Mouse (Mus musculus): ENCODE results near the gene Myrip. TPM values are rescaled to one million over a fixed set of nuclear protein-coding genes. Genes with fewer than 3 reads are reported as not detected.

Myrip gene
- total RNA-seq (2023) = 1 to 10 TPM in 1 of 2 experiments, not detected in 1; 1.1 TPM

GRCm38 (mm10) chr9:120301213-120301612 is at the start of gene Myrip:
Gene Myrip, plus strand, starts transcription at chr9:120301513.

DNA sequence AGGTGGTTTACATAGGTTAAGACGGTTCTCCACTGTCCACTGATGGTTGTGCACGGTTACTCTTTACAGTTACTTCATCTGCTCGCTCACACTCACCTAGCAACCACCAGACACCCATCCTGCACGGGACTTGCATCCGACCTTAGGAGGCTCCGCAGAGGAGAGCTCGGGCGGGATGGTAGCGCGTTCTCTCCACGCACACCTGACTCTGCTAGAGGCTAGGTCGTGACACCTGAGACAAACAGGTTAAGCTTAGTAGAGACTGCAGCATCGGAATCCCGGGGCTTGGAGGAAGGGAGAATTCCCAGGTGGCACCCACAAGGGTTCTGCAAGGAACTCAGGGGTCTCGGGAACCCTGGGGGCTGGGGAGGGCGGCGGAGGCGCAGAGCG is 190.7 kb downstream of the Myrip start, which contains the start of gene Eif1b:
Gene Eif1b (plus strand): TSS at position 223 of the 390 bp plus-strand sequence.

Other genes starting within 250 kb of the Myrip start
- gene Cx3cr1, start 231.6 kb upstream of the Myrip start, total RNA-seq (2023) = 10 to 100 TPM; 33.2 to 34.1 TPM
- gene Ccr8, start 209.4 kb upstream of the Myrip start, total RNA-seq (2023) = not detected
- 10 to 100 TPM; 35.0 to 50.6 TPM for gene Slc25a38, start 191.1 kb upstream of the Myrip start, total RNA-seq (2023)
- gene Rpsa, start 173.8 kb upstream of the Myrip start, total RNA-seq (2023) = 100 to 1,000 TPM; 791 to 873 TPM
- not detected for gene Mobp, start 151.8 kb upstream of the Myrip start, total RNA-seq (2023)
- 10 to 100 TPM; 35.7 to 41.2 TPM for gene Eif1b, start 190.7 kb downstream of the Myrip start, total RNA-seq (2023)
- 1 to 10 TPM in 1 of 2 experiments, under 1 TPM in 1; 0.81 to 2.2 TPM for gene Entpd3, start 238.3 kb downstream of the Myrip start, total RNA-seq (2023)